Mouse (Mus musculus) forebrain, postnatal 0 days (tissue): ENCODE results near the gene Cux1. TPM values are rescaled to one million over a fixed set of nuclear protein-coding genes. Genes with fewer than 3 reads are reported as not detected.
A peak's percentile ranks its signal among the peaks of the same experiment; 100 is the strongest.
"Not testable (repeated sequence)": the region's sequence is repeated elsewhere in the genome, so short reads cannot be mapped to it uniquely, and the experiment has no call there.

Experiments
- ATAC-seq: fragments of 200-750 bp; cut with Nextera tagmentation; 2 replicates; pipeline ENCODE4 v1.8.0; 2017; ENCODE audit warnings: mild to moderate bottlenecking, moderate library complexity
- DNase-seq: peaks from one replicate; pipeline ENCODE4 v3.0.0-alpha.2; 2015
- H3K27ac ChIP-seq: fragments of 300-500 bp; sonication (generic); 2 replicates; pipeline ENCODE4 v1.5.1; 2014; ENCODE audit warnings: low read depth, mild to moderate bottlenecking, antibody characterized with exemption, low read length, moderate library complexity, mixed read lengths
- H3K27me3 ChIP-seq: fragments of 300-500 bp; sonication (generic); 2 replicates; pipeline ENCODE4 v1.6.1; 2014; ENCODE audit warnings: mild to moderate bottlenecking, low read length, mixed read lengths; ENCODE audit not compliant: insufficient read depth
- H3K36me3 ChIP-seq: fragments of 300-500 bp; sonication (generic); 2 replicates; pipeline ENCODE4 v1.6.1; 2014; ENCODE audit warnings: mild to moderate bottlenecking, moderate library complexity; ENCODE audit not compliant: insufficient read depth
- H3K4me1 ChIP-seq: fragments of 300-500 bp; sonication (generic); 2 replicates; pipeline ENCODE4 v1.6.1; 2014; ENCODE audit warnings: antibody characterized with exemption; ENCODE audit not compliant: insufficient read depth
- H3K4me2 ChIP-seq: fragments of 300-500 bp; sonication (generic); 2 replicates; pipeline ENCODE4 v1.6.1; 2014; ENCODE audit warnings: low read depth, mild to moderate bottlenecking, moderate library complexity
- H3K4me3 ChIP-seq: fragments of 300-500 bp; sonication (generic); 2 replicates; pipeline ENCODE4 v1.5.1; 2014; ENCODE audit warnings: low read depth, low read length, mixed read lengths
- H3K9ac ChIP-seq: fragments of 300-500 bp; sonication (generic); 2 replicates; pipeline ENCODE4 v1.6.1; 2014; ENCODE audit warnings: mild to moderate bottlenecking
- H3K9me3 ChIP-seq: fragments of 300-500 bp; sonication (generic); 2 replicates; pipeline ENCODE4 v1.6.1; 2016; ENCODE audit warnings: low read length
- CTCF ChIP-seq: sonication (generic); IDR thresholded peaks from 2 replicates; pipeline ENCODE4 v1.5.1; 2016; ENCODE audit warnings: antibody characterized with exemption, control low read depth, low read depth
- WGBS: fragments of 180-500 bp; shearing (Covaris S2); extraction: QIAGEN DNeasy Blood & Tissue Kit; methylation state at CpG from one replicate; pipeline ENCODE4 v1.1.7; 2014; 5-methylcytosine and 5-hydroxymethylcytosine counted together
- polyA plus RNA-seq: library from polyadenylated mRNA; unstranded; fragments of >200 nt; fragmentation: Nextera tagmentation; extraction: Ambion mirVana; gene quantifications from 2 replicates; pipeline ENCODE4 v1.2.1, GENCODE M21; 2015
- total RNA-seq: library from RNA; depleted of rRNA; stranded (reverse); fragments of >200 nt; gene quantifications from 2 replicates; pipeline ENCODE4 v1.2.3, GENCODE M21; 2014

Cux1 gene
- total and polyA plus RNA-seq, 2 experiments from 2014 or later = 86.0 to 141 TPM

GRCm38 (mm10) chr5:136475161-136475560 is 92.1 kb downstream of the Cux1 start:
- no peaks in the 10 kb centered on the region for H3K36me3 ChIP-seq
- H3K27ac ChIP-seq = no peak overlapping the region
- no peak overlapping the region for H3K4me3 ChIP-seq
- no peak for TF ChIP-seq CTCF
- no peak overlapping the region for H3K9ac ChIP-seq
- no peaks in the 10 kb centered on the region for H3K27me3 ChIP-seq
- no peak for ATAC-seq
- H3K9me3 ChIP-seq = no peaks in the 10 kb centered on the region
- no peak for DNase-seq
- 0 out of 2 replicates have a peak, but pooled peaks cover 3% of the 10 kb centered on the region for H3K4me1 ChIP-seq
- 87% methylated on average over 1 of the region's 1 CpGs for WGBS
- H3K4me2 ChIP-seq = no peak overlapping the region

GRCm38 (mm10) chr5:136474086-136474485 is 93.2 kb downstream of the Cux1 start:
- Histone ChIP-seq H3K27ac (no peak overlapping the region), H3K4me3 (no peak overlapping the region), H3K4me2 (no peak overlapping the region), H3K9me3 (no peaks in the 10 kb centered on the region), H3K9ac (no peak overlapping the region), H3K36me3 (no peaks in the 10 kb centered on the region), H3K4me1 (0 out of 2 replicates have a peak, but pooled peaks cover 3% of the 10 kb centered on the region), H3K27me3 (no peaks in the 10 kb centered on the region)
- no peak for TF ChIP-seq CTCF
- ATAC-seq (no peak), DNase-seq (no peak)
- WGBS = 86% methylated on average over 3 of the region's 3 CpGs

GRCm38 (mm10) chr5:136473337-136473736 is 94.0 kb downstream of the Cux1 start:
- WGBS = 48% methylated on average over 6 of the region's 6 CpGs
- H3K4me1 ChIP-seq = 0 out of 2 replicates have a peak, but pooled peaks cover 3% of the 10 kb centered on the region
- no peaks in the 10 kb centered on the region for H3K9me3 ChIP-seq
- H3K9ac ChIP-seq = no peak overlapping the region
- no peak overlapping the region for H3K4me2 ChIP-seq
- H3K27me3 ChIP-seq = no peaks in the 10 kb centered on the region
- DNase-seq = no peak
- no peak for TF ChIP-seq CTCF
- H3K27ac ChIP-seq = no peak overlapping the region
- H3K36me3 ChIP-seq = no peaks in the 10 kb centered on the region
- no peak for ATAC-seq
- H3K4me3 ChIP-seq = no peak overlapping the region

- no peak for TF ChIP-seq CTCF
- Histone ChIP-seq H3K27ac (no peak overlapping the region), H3K27me3 (no peaks in the 10 kb centered on the region), H3K4me2 (no peak overlapping the region), H3K4me3 (no peak overlapping the region), H3K36me3 (no peaks in the 10 kb centered on the region), H3K4me1 (0 out of 2 replicates have a peak, but pooled peaks cover 5% of the 10 kb centered on the region), H3K9me3 (no peaks in the 10 kb centered on the region), H3K9ac (no peak overlapping the region)
- WGBS = 66% methylated on average over 6 of the region's 6 CpGs
- ATAC-seq (no peak), DNase-seq (no peak)
These were observed 94.4 kb downstream of the Cux1 start for GRCm38 (mm10) chr5:136472846-136473245.

GRCm38 (mm10) chr5:136470985-136471735 is 96.1 kb downstream of the Cux1 start:
- ATAC-seq, H3K4me2 ChIP-seq, H3K4me3 ChIP-seq, H3K36me3 ChIP-seq, H3K27ac ChIP-seq, DNase-seq, H3K4me1 ChIP-seq, H3K9ac ChIP-seq, H3K9me3 ChIP-seq, H3K27me3 ChIP-seq: not testable (repeated sequence)
- WGBS = 50% methylated on average over 2 of the region's 2 CpGs

- no peak for ATAC-seq
- WGBS = 82% methylated on average over 1 of the region's 1 CpGs
- H3K27ac ChIP-seq = no peak overlapping the region
These were observed 98.0 kb downstream of the Cux1 start for GRCm38 (mm10) chr5:136469301-136469700.

GRCm38 (mm10) chr5:136467360-136467999 is 99.8 kb downstream of the Cux1 start:
- Histone ChIP-seq H3K4me2 (no peak overlapping the region), H3K27ac (no peak overlapping the region), H3K27me3 (no peaks in the 10 kb centered on the region), H3K36me3 (no peaks in the 10 kb centered on the region), H3K9ac (no peak overlapping the region), H3K9me3 (no peaks in the 10 kb centered on the region), H3K4me1 (0 out of 2 replicates have a peak, but pooled peaks cover 4% of the 10 kb centered on the region), H3K4me3 (no peak overlapping the region)
- 12% methylated on average over 6 of the region's 8 CpGs for WGBS
- peak; percentile 42; the same call in 1 of the 2 replicates for ATAC-seq
- peak; percentile 15; the same call in 1 of the 2 replicates for TF ChIP-seq CTCF
- DNase-seq = peak; percentile 33

More at GRCm38 (mm10) chr5:136469301-136469700, 98.0 kb downstream of the Cux1 start:
- Histone ChIP-seq H3K36me3 (no peaks in the 10 kb centered on the region), H3K4me1 (0 out of 2 replicates have a peak, but pooled peaks cover 7% of the 10 kb centered on the region), H3K27me3 (no peaks in the 10 kb centered on the region), H3K9ac (no peak overlapping the region), H3K4me3 (no peak overlapping the region), H3K4me2 (no peak overlapping the region), H3K9me3 (no peaks in the 10 kb centered on the region)
- no peak for DNase-seq
- TF ChIP-seq CTCF = no peak
